Mouse (Mus musculus) lung, adult 2 months (tissue): Measurements from ENCODE around the gene H2al2a. TPM values are rescaled to one million over a fixed set of nuclear protein-coding genes. Genes with fewer than 3 reads are reported as not detected.
"Not testable (repeated sequence)": the region's sequence is repeated elsewhere in the genome, so short reads cannot be mapped to it uniquely, and the experiment has no call there.

Source experiments
- DNase-seq: peaks from one replicate; pipeline ENCODE4 v3.0.0; 2022
- H3K4me1 ChIP-seq: fragments of 200-500 bp; 2 replicates; pipeline ENCODE4 v1.6.1; 2011; ENCODE audit warnings: low read length; ENCODE audit not compliant: control insufficient read depth, insufficient read depth
- H3K4me3 ChIP-seq: fragments of 200-500 bp; replicated peaks from 2 replicates; pipeline ENCODE3; 2011; ENCODE audit warnings: low read depth, mild to moderate bottlenecking, control low read depth, low read length; ENCODE audit errors: extremely low read depth
- CTCF ChIP-seq: fragments of 200-500 bp; IDR thresholded peaks from 2 replicates; pipeline ENCODE4 v1.5.1; 2011; ENCODE audit warnings: mild to moderate bottlenecking, low read length, control low read depth; ENCODE audit not compliant: insufficient read depth
- POLR2A ChIP-seq: fragments of 200-500 bp; IDR thresholded peaks from 2 replicates; pipeline ENCODE4 v1.6.1; 2011; ENCODE audit warnings: low read depth, mild to moderate bottlenecking, control low read depth, low read length, borderline replicate concordance; ENCODE audit errors: extremely low read depth
- WGBS: fragments of 180-500 bp; shearing (Covaris S2); methylation state at CpG from one replicate; pipeline ENCODE4 v1.1.7; 2018; 5-methylcytosine and 5-hydroxymethylcytosine counted together
- polyA plus RNA-seq: library from polyadenylated mRNA; depleted of rRNA; stranded (reverse); fragments of >200 nt; gene quantifications from 2 replicates; pipeline ENCODE4 v1.2.3, GENCODE M21; 2012

Gene H2al2a
- polyA plus RNA-seq, 1 experiment: not detected

DNA sequence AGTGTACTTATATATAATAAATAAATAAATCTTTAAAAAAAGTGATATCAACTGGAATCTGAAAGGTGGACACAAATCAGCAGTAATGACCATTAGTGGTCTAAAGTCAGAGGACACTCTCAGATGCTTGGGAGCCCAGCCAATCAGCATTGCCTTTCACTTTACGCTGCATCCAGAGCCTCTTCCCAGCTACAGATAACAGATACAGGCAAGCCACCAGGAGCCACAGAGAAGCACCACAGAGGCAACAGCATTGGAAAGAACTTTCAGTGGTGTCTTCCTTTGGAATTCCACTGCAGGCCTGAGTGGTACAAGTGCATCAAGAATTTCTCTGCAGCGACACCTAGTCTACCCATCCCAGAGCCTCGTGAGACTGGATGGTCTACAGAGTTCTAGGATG is 16.1 kb upstream of the H2al2a start:
- WGBS: 92% methylated on average over 3 of the region's 3 CpGs
- H3K4me3 ChIP-seq: no peak overlapping the region
- TF ChIP-seq POLR2A: no peak
- TF ChIP-seq CTCF: no peak

DNA sequence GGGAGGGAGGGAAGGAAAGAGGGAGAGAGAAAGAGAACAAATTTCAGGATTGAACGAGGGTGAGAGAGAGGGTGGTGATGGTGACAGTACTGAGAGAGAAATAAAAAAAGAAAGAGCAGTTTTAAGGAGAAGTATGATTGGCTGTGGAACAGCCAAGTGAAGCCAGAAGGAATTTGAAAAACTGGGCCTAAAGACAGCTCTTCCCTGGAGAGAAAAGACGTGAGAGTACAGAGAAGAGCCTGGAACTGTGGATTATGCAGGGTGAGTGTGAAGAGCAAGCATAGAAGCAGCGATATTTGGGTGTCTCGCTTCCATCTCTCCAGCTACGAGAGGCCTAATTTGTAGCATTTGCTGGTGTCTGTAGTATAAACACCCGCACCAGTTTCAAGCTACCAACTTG is 14.5 kb upstream of the H2al2a start:
- Histone ChIP-seq H3K4me1 (no peaks in the 10 kb centered on the region), H3K4me3 (no peak overlapping the region)
- no peak for DNase-seq
- 86% methylated on average over 6 of the region's 6 CpGs for WGBS
- TF ChIP-seq CTCF (no peak), POLR2A (no peak)

More for the DNA sequence above, 16.1 kb upstream of the H2al2a start:
- no peaks in the 10 kb centered on the region for H3K4me1 ChIP-seq
- DNase-seq: no peak

DNA sequence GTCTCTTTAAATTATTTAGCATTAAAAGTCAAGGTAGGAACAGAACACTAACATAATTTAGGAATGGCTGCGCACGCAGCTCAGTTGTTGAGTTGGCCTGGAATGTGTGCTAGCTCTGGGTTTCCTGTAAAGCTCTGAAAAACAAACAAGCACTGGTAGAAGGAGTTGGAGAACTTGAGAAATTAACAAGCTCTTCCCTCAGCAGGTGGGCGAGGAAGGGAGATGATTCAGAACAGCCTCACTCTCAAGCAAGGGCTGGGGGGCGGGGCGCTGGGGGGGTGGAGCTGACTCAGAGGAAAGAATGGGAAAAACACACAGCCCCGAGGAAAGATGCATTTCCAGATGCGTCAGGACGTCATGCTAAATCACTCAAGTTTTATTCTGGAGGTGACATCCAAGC is 8.4 kb upstream of the H2al2a start:
- Histone ChIP-seq H3K4me3 (no peak overlapping the region), H3K4me1 (no peaks in the 10 kb centered on the region)
- DNase-seq: no peak
- 44% methylated on average over 8 of the region's 8 CpGs for WGBS
- TF ChIP-seq POLR2A: no peak
- no peak for TF ChIP-seq CTCF

DNA sequence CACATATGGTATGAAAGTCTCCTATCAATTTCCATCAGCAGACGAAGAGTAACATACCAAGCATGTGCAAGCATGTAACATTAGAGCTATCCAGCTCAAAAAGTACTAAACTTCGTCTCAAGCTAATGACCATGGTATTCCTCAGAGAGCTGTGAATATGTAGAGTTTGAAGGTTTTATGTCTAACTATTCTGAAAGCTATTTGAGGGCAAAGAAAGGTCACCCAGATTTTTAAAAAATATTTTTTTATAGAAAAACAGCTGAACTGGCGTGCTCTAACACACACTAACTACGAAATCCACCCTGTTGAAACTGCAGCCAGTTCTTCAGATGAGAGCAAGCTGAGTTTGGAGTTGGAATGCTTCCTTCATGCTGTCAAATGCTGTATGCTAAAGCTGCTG is 7.5 kb upstream of the H2al2a start:
- TF ChIP-seq POLR2A (no peak), CTCF (no peak)
- H3K4me3 ChIP-seq: no peak overlapping the region
- no peak for DNase-seq
- 75% methylated on average over 4 of the region's 4 CpGs for WGBS
- H3K4me1 ChIP-seq: no peaks in the 10 kb centered on the region

DNA sequence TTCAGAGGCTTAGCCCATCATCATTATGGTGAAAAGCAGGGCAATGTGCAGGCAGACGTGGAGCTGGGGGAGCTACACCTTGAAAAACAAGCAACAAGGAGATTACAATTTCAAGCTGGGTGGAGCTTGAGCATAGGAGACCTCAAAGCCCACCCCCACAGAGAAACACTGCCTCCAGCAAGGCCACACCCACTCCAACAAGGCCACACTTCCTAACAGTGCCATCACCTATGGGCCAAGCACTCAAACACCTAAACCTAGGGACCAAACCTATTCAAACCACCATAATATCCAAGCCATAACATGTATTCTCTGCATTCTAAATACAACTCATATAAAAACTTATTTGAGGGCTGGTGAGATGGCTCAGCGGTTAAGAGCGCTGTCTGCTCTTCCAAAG is 5.5 kb upstream of the H2al2a start:
- WGBS: 96% methylated on average over 3 of the region's 3 CpGs
- no peak overlapping the region for H3K4me3 ChIP-seq
- no peaks in the 10 kb centered on the region for H3K4me1 ChIP-seq
- no peak for TF ChIP-seq CTCF
- no peak for TF ChIP-seq POLR2A
- no peak for DNase-seq

DNA sequence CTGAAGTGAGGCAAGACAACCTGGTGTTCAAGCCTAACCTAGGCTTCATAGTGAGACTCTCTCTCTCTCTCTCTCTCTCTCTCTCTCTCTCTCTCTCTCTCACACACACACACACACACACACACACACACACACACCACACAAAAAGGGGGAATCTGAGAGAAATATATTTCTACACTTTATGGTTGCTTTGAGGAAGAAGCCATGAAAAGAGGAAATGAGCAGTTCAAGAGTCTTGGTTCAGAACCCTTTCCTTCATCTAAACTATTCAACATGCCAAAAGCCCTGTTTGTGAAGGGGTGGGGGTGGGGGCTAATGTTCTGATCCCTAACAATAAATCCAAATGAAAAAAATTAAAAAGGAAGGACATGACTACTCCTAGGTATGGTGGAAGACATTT is 7.2 kb downstream of the H2al2a start:
- no peak for TF ChIP-seq CTCF
- TF ChIP-seq POLR2A: no peak
- no peak for DNase-seq
- Histone ChIP-seq H3K4me1 (no peaks in the 10 kb centered on the region), H3K4me3 (no peak overlapping the region)

DNA sequence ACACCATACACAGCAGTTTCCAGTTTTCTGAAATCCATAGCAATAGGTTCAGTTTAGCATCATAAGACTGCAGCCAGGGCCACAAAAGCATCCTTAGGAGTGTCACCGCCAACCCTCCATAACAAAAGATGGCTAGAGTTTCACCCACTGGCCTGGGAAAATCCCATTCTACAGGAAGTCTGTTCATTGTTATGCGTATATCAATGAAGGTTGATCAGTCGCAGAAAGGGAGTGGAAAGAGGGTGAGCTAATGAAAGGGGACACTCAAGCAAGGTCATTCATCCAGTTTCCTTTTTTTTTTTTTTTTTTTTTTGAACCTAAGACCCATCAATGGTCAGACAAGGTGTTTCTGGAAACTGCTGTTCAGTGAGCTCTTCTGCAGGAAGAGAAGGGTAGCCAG is 7.6 kb downstream of the H2al2a start:
- WGBS: 63% methylated on average over 3 of the region's 3 CpGs
- H3K4me1 ChIP-seq: no peaks in the 10 kb centered on the region
- DNase-seq: no peak
- TF ChIP-seq CTCF (no peak), POLR2A (no peak)
- no peak overlapping the region for H3K4me3 ChIP-seq

DNA sequence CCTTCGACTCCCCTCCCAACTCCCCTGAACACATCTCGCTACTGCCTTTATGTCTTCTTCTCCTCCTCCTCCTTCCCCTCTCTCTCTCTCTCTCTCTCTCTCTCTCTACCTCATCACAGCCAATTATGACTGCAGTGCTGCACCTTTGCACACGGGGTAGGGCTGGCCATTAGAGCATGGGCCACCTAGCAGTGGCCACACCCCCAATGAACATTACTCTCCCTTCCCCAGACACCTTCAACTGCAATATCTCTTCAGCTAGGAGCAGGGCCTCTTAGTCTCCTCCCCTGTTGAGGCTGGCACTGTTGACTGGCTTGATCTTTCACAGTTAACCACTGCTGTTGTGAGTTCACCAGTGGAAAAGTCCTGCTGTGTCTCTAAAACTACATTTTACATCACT is 10.1 kb downstream of the H2al2a start:
- no peak overlapping the region for H3K4me3 ChIP-seq
- TF ChIP-seq POLR2A (no peak), CTCF (no peak)
- no peaks in the 10 kb centered on the region for H3K4me1 ChIP-seq
- no peak for DNase-seq
- 86% methylated on average over 3 of the region's 3 CpGs for WGBS

DNA sequence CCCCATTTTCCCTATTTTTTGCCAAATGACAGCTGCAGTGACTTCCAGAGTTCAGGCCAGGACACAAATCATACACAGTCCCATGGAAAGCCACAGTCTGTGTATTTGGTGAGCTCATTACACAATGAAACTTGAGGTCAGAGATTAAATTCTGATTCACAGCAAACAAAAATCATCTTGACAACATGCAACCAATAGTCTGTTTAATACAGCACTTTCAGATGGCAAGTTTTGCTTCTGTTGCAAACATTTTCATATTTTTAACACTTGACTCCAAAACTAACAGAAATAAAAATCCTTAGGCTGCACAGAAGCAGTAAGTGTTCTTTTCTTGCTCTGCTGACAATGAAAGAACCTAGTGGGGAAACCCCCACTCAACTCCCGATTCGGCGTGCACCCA is 12.0 kb downstream of the H2al2a start:
- WGBS: 94% methylated on average over 3 of the region's 3 CpGs
- DNase-seq: no peak
- TF ChIP-seq POLR2A (no peak), CTCF (no peak)
- Histone ChIP-seq H3K4me1 (no peaks in the 10 kb centered on the region), H3K4me3 (no peak overlapping the region)

DNA sequence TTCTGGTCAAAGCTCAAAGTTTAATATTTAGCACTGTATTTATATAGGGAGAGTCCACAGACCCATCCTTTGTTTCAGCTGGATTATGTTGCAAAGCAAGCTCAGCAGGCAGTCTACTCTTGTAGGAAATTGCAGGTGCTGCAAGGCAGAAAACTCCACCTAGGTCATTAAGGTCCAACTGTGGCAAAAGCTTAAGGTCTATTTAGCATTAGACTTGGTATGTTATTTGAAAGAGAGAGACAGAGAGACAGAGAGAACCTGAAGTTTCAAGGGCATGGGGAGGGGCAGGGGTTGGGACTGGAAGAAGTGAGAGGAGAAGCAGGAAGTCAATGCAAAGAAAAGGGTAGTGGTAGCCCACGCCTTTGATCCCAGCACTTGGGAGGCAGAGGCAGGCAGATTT is 14.0 kb downstream of the H2al2a start:
- no peak overlapping the region for H3K4me3 ChIP-seq
- no peak for TF ChIP-seq POLR2A
- TF ChIP-seq CTCF: no peak
- no peaks in the 10 kb centered on the region for H3K4me1 ChIP-seq
- DNase-seq: no peak
- WGBS: 81% methylated on average over 1 of the region's 1 CpGs

DNA sequence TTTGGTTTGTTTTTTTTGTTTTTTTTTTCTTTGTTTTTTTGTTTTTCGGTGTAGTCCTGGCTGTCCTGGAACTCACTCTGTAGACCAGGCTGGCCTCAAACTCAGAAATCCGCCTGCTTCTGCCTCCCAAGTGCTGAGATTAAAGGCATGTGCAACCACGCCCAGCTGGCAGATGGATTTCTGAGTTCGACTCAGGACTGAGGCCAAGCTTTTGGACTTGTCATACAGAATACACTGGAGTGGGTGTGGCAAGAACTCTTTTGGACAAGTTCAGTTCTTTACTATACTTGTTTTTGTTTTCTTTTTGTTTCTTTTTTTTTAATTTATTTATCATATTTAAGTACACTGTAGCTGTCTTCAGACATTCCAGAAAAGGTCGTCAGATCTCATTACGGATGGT is 18.1 kb downstream of the H2al2a start:
- H3K4me1 ChIP-seq: no peaks in the 10 kb centered on the region
- no peak overlapping the region for H3K4me3 ChIP-seq
- 91% methylated on average over 6 of the region's 6 CpGs for WGBS
- no peak for DNase-seq
- TF ChIP-seq CTCF (no peak), POLR2A (no peak)

DNA sequence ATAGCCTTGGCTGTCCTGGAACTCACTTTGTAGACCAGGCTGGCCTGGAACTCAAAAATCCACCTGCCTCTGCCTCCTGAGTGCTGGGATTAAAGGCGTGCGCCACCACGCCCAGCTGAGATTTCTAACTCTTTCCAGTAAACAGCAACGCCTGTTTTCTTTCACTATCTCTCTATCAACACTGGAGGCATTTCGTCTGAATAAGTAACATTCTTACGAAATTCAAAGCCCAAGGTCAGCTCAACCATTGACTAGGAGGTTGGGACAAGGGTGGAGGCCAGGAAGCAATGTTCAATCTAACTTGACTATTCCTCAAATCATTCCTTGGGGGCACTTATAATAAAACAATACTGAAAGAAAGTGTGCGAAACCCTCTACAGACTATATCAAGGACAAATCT is 18.5 kb downstream of the H2al2a start:
- not testable (repeated sequence) for H3K4me1 ChIP-seq, DNase-seq, H3K4me3 ChIP-seq
- 90% methylated on average over 7 of the region's 7 CpGs for WGBS

DNA sequence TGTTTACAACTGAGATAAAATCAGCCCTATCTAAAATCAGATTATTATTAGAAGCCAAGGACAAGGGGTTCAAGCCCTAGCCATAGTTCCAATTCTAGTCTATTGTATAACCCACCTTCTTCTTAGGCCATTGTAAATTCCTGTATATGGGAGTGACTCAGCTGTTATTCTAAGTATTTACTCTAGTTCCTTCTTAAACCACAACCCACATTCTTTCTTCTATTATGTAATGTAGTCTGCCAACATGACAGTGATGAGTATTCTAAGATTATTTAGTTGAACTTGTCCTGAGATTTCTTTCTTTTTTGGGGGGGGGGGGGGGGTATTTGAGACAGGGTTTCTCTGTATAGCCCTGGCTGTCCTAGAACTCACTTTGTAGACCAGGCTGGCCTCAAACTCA is 19.1 kb downstream of the H2al2a start:
- not testable (repeated sequence) for H3K4me3 ChIP-seq, H3K4me1 ChIP-seq, DNase-seq
